Mouse (Mus musculus): Measurements from ENCODE around the gene Fbp2. TPM values are rescaled to one million over a fixed set of nuclear protein-coding genes. Genes with fewer than 3 reads are reported as not detected.
"Not testable (repeated sequence)": the region's sequence is repeated elsewhere in the genome, so short reads cannot be mapped to it uniquely, and the experiment has no call there.

Gene Fbp2
- polyA plus RNA-seq, 1 experiment from 2014 or later, result 0.55 TPM

DNA sequence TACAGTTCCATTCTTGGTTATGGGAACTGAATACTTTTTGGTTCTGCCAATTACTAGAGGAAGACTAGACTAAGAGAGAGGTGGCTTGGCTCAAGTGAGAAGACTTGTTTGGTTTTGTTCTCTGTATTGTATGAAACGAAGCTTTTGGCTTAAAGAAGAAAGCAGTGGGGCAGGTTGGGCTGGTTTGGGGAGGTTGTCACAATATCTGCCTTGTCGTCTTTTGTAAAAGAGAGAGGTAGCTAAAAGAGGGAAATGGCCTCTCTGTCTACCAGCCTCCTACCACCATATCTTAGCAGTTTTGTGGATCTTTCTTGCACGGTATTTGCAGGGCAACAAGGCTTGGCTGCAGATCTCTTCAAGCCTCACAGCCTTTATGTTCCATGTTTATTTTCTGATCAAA, 14.0 kb upstream of the Fbp2 start:
- no peak overlapping the region for H3K4me2 ChIP-seq (ENCODE audit: low read depth, low read length)
- H3K4me1 ChIP-seq (ENCODE audit: control insufficient read depth, insufficient read depth, low read length), result no peaks in the 10 kb centered on the region
- no peaks in the 10 kb centered on the region for H3K36me3 ChIP-seq (ENCODE audit: control insufficient read depth, insufficient read depth, low read length)
- no peak overlapping the region for H3K4me3 ChIP-seq (ENCODE audit: low read depth, low read length)
- no peaks in the 10 kb centered on the region for H3K9me3 ChIP-seq (ENCODE audit: control insufficient read depth, low read length)
- no peak overlapping the region for H3K9ac ChIP-seq (replicated peaks; ENCODE audit: low read depth, low read length)
- WGBS, result 76% methylated on average over 3 of the region's 3 CpGs
- H3K27ac ChIP-seq (ENCODE audit: low read depth, low read length), result no peak overlapping the region
- H3K27me3 ChIP-seq (ENCODE audit: control insufficient read depth, insufficient read depth, low read length), result no peaks in the 10 kb centered on the region
- ATAC-seq (ENCODE audit: low read depth), result no peak

DNA sequence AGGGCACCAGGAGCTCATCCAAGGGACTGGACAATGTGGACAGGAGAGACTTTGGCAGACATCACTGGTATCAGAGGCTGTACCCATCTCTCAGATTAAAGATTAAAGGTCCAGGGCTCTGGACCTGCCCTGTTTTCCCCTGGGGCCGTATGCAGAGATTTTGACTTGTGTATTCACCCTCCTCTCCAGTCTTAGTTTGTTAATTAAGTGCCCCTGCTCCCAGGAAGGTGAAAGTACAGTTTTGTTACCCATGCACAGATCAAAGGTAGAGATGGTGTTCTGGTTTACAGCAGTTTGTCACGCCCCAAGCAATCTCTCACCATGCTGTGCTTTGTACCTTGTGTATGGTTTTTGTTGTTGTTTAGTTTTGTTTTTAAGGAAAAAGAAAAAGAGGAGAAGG, 12.4 kb upstream of the Fbp2 start:
- H3K4me1 ChIP-seq (ENCODE audit: control insufficient read depth, insufficient read depth, low read length), result no peaks in the 10 kb centered on the region
- H3K9me3 ChIP-seq (ENCODE audit: control insufficient read depth, low read length), result no peaks in the 10 kb centered on the region
- no peak overlapping the region for H3K4me3 ChIP-seq (ENCODE audit: low read depth, low read length)
- no peak for ATAC-seq (ENCODE audit: low read depth)
- H3K36me3 ChIP-seq (ENCODE audit: control insufficient read depth, insufficient read depth, low read length), result no peaks in the 10 kb centered on the region
- no peaks in the 10 kb centered on the region for H3K27me3 ChIP-seq (ENCODE audit: control insufficient read depth, insufficient read depth, low read length)
- no peak overlapping the region for H3K27ac ChIP-seq (ENCODE audit: low read depth, low read length)
- no peak overlapping the region for H3K9ac ChIP-seq (replicated peaks; ENCODE audit: low read depth, low read length)
- H3K4me2 ChIP-seq (ENCODE audit: low read depth, low read length), result no peak overlapping the region
- 73% methylated on average over 2 of the region's 2 CpGs for WGBS

DNA sequence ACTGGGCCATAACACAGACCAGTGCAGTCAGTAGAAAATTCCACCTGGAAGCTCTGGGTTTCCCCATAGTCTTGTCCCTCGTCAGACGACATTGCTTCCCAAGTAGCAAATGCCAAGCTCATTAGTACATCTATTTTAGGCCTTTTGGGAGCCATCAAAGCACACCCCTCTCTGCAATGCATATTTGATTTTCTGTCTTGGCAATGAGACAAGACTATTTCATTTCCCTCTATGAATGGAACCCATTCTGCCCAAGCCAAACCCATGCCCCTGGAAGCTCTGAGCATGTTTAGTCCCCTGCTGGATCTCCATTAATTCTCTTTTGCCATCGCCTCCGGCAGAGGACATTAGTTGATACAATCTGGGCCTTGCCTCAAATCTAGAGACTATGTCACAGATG, 8.6 kb upstream of the Fbp2 start:
- WGBS, result 51% methylated on average over 4 of the region's 4 CpGs
- H3K27me3 ChIP-seq (ENCODE audit: control insufficient read depth, insufficient read depth, low read length), result no peaks in the 10 kb centered on the region
- no peaks in the 10 kb centered on the region for H3K9me3 ChIP-seq (ENCODE audit: control insufficient read depth, low read length)

DNA sequence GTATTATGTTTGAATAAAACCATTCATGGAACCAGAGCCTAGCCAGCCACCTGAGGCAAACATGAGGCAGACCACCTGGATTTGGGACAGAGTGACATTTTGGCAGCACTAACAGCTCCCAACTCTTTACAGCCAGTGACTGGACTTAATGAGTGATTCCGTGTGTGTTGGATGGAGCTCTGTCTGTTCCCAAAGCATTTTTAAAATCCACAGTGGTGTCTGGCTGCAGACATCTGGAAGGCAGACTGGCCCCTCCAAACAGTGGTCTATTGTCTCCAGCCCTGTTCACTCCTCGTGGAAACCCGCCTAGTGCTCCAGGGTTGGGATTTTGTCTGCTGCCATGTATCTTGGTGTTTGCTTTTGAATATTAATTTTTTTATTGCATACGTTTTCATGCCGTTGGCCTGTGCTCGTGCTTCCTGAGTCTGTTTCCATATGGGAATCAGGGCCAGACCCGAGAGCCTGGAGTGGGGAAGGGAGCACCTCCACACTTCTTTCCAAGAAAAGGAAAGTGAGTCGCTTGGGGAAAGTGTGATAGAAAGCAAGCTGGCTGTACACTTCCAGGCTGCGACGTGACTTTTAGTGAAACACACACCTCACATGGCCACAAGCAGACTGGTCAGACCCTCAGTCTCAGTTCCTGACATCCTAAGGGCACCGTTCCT, 7.6 kb upstream of the Fbp2 start:
- Histone ChIP-seq H3K9ac (replicated peaks; ENCODE audit: low read depth, low read length) (no peak overlapping the region), H3K4me3 (ENCODE audit: low read depth, low read length) (no peak overlapping the region), H3K9me3 (ENCODE audit: control insufficient read depth, low read length) (no peaks in the 10 kb centered on the region), H3K27me3 (ENCODE audit: control insufficient read depth, insufficient read depth, low read length) (no peaks in the 10 kb centered on the region), H3K36me3 (ENCODE audit: control insufficient read depth, insufficient read depth, low read length) (no peaks in the 10 kb centered on the region), H3K4me1 (ENCODE audit: control insufficient read depth, insufficient read depth, low read length) (no peaks in the 10 kb centered on the region), H3K4me2 (ENCODE audit: low read depth, low read length) (no peak overlapping the region), H3K27ac (ENCODE audit: low read depth, low read length) (no peak overlapping the region)
- WGBS, result 73% methylated on average over 11 of the region's 11 CpGs
- ATAC-seq (ENCODE audit: low read depth), result no peak

More for the DNA sequence above, 8.6 kb upstream of the Fbp2 start:
- Histone ChIP-seq H3K4me3 (ENCODE audit: low read depth, low read length) (no peak overlapping the region), H3K27ac (ENCODE audit: low read depth, low read length) (peak overlapping the region; percentile 22; the same call in 1 of the 2 replicates), H3K4me1 (ENCODE audit: control insufficient read depth, insufficient read depth, low read length) (no peaks in the 10 kb centered on the region), H3K36me3 (ENCODE audit: control insufficient read depth, insufficient read depth, low read length) (no peaks in the 10 kb centered on the region), H3K9ac (replicated peaks; ENCODE audit: low read depth, low read length) (no peak overlapping the region), H3K4me2 (ENCODE audit: low read depth, low read length) (no peak overlapping the region)
- ATAC-seq (ENCODE audit: low read depth), result peak; percentile 63

DNA sequence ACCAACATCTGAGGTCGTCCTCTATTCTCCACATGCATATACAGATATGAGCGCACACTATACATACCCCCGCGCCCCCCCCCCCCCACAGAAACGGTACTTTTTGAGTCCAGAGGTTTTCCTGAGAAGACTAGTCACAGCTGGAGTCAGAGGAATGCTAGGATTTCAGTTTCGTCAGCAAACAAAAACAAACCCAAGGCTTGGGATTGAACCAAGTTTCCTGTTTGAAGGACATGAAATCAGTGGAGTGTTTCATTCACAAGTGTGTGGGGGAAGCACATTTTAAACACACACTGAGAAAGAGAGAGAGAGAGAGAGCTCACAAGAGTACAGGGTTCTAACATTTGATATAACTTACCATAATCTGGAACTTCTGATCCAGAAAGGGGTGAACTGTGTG, 5.5 kb upstream of the Fbp2 start:
- no peak overlapping the region for H3K27ac ChIP-seq (ENCODE audit: low read depth, low read length)
- H3K36me3 ChIP-seq (ENCODE audit: control insufficient read depth, insufficient read depth, low read length), result no peaks in the 10 kb centered on the region
- no peaks in the 10 kb centered on the region for H3K27me3 ChIP-seq (ENCODE audit: control insufficient read depth, insufficient read depth, low read length)
- no peak overlapping the region for H3K4me3 ChIP-seq (ENCODE audit: low read depth, low read length)
- ATAC-seq (ENCODE audit: low read depth), result no peak
- no peak overlapping the region for H3K4me2 ChIP-seq (ENCODE audit: low read depth, low read length)
- 86% methylated on average over 6 of the region's 6 CpGs for WGBS
- no peaks in the 10 kb centered on the region for H3K9me3 ChIP-seq (ENCODE audit: control insufficient read depth, low read length)
- H3K4me1 ChIP-seq (ENCODE audit: control insufficient read depth, insufficient read depth, low read length), result no peaks in the 10 kb centered on the region
- H3K9ac ChIP-seq (replicated peaks; ENCODE audit: low read depth, low read length), result no peak overlapping the region

DNA sequence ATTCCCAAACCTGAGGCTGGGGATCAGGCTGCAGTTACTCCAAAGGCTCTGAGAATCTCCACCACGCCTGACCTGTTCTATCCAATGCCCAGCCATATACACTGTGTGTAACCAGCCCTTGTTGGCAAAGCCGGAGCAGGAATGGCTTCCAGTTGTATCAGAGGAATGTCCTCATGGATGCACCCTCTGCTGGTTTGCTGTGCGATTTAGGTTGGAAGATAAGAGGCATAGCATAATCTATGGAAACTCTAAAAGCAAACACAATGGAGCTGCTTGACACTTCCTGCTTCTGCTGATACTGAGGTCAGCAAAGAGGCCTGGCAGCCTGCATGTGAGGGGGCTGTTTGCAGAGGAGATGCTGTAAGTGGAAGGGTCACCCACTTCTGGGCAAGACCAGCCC, 4.7 kb upstream of the Fbp2 start:
- WGBS, result 93% methylated on average over 3 of the region's 3 CpGs

DNA sequence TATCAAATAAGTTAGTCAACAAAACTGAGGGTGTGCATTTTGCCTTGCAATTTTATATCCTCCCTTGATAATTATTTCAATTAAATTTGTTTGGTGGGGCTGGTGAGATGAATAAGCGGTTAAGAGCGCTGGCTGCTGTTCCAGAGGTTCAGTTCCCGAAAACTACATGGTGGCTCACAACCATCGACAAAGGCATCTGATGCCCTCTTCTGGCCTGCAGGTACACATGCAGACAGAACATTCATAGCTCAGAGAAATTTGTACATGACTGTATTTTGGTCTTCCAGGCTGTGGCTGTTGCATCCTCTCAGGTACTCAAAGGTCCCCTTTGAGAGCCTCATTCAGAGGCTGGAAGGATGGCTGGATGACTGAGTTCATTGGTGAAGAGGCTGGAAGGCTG, 1.8 kb upstream of the Fbp2 start:
- Histone ChIP-seq H3K4me3 (ENCODE audit: low read depth, low read length) (no peak overlapping the region), H3K9ac (replicated peaks; ENCODE audit: low read depth, low read length) (no peak overlapping the region), H3K27me3 (ENCODE audit: control insufficient read depth, insufficient read depth, low read length) (no peaks in the 10 kb centered on the region), H3K4me1 (ENCODE audit: control insufficient read depth, insufficient read depth, low read length) (no peaks in the 10 kb centered on the region), H3K27ac (ENCODE audit: low read depth, low read length) (no peak overlapping the region), H3K4me2 (ENCODE audit: low read depth, low read length) (no peak overlapping the region), H3K9me3 (ENCODE audit: control insufficient read depth, low read length) (no peaks in the 10 kb centered on the region), H3K36me3 (ENCODE audit: control insufficient read depth, insufficient read depth, low read length) (no peaks in the 10 kb centered on the region)
- WGBS, result 95% methylated on average over 4 of the region's 4 CpGs
- no peak for ATAC-seq (ENCODE audit: low read depth)

More for the DNA sequence above, 4.7 kb upstream of the Fbp2 start:
- Histone ChIP-seq H3K4me2 (ENCODE audit: low read depth, low read length) (no peak overlapping the region), H3K4me1 (ENCODE audit: control insufficient read depth, insufficient read depth, low read length) (no peaks in the 10 kb centered on the region), H3K36me3 (ENCODE audit: control insufficient read depth, insufficient read depth, low read length) (no peaks in the 10 kb centered on the region), H3K9me3 (ENCODE audit: control insufficient read depth, low read length) (no peaks in the 10 kb centered on the region), H3K9ac (replicated peaks; ENCODE audit: low read depth, low read length) (no peak overlapping the region), H3K4me3 (ENCODE audit: low read depth, low read length) (no peak overlapping the region), H3K27me3 (ENCODE audit: control insufficient read depth, insufficient read depth, low read length) (no peaks in the 10 kb centered on the region), H3K27ac (ENCODE audit: low read depth, low read length) (no peak overlapping the region)
- ATAC-seq (ENCODE audit: low read depth), result no peak

DNA sequence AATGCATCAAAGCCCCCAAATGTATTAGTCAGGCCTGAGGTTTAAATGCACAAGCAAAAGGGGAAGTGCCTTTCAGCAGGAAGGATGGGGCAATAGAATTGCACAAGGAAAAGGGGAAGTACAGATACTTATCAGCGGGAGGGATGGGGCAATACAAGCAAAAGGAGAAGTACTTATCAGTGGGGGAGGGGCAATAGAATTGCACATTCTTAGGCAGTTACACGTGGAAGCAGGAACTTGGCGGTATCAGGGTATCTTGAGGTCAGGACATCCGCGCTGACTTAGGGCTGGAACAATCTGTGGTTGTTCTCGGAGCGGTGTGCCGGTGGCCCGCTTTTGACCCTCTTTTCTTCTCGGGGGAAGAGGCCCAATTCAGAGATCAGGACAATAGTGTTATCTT, 1.0 kb upstream of the Fbp2 start:
- not testable (repeated sequence) for H3K36me3 ChIP-seq (ENCODE audit: control insufficient read depth, insufficient read depth, low read length); H3K9ac ChIP-seq (replicated peaks; ENCODE audit: low read depth, low read length); H3K27ac ChIP-seq (ENCODE audit: low read depth, low read length); H3K27me3 ChIP-seq (ENCODE audit: control insufficient read depth, insufficient read depth, low read length); H3K4me3 ChIP-seq (ENCODE audit: low read depth, low read length); ATAC-seq (ENCODE audit: low read depth); H3K4me2 ChIP-seq (ENCODE audit: low read depth, low read length); H3K9me3 ChIP-seq (ENCODE audit: control insufficient read depth, low read length); H3K4me1 ChIP-seq (ENCODE audit: control insufficient read depth, insufficient read depth, low read length)
- 87% methylated on average over 10 of the region's 10 CpGs for WGBS

DNA sequence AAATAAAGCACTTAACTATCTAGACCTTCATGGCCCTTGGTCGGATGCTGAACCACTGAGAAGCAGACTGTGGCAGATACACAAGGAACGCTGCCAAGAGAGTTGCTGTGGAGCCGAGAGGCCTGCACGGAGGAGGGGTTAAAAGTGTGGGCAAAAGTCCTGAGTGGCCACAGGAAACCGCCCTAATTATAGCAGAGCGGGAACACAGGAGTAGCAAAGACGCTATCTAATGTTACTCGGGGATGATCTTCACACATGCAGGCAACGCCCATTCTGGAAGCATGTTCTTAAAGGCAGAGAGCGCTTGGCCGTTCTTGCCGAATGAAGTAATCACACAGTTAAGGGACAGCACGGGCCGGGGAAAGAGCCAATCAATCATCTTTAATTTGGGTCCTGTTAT, 1.4 kb downstream of the Fbp2 start:
- H3K9ac ChIP-seq (replicated peaks; ENCODE audit: low read depth, low read length), result no peak overlapping the region
- no peak overlapping the region for H3K4me3 ChIP-seq (ENCODE audit: low read depth, low read length)
- no peaks in the 10 kb centered on the region for H3K4me1 ChIP-seq (ENCODE audit: control insufficient read depth, insufficient read depth, low read length)
- no peak overlapping the region for H3K27ac ChIP-seq (ENCODE audit: low read depth, low read length)
- H3K27me3 ChIP-seq (ENCODE audit: control insufficient read depth, insufficient read depth, low read length), result no peaks in the 10 kb centered on the region
- H3K36me3 ChIP-seq (ENCODE audit: control insufficient read depth, insufficient read depth, low read length), result no peaks in the 10 kb centered on the region
- WGBS, result 87% methylated on average over 14 of the region's 14 CpGs
- H3K9me3 ChIP-seq (ENCODE audit: control insufficient read depth, low read length), result no peaks in the 10 kb centered on the region
- peak; percentile 3; the same call in 1 of the 2 replicates for ATAC-seq (ENCODE audit: low read depth)
- H3K4me2 ChIP-seq (ENCODE audit: low read depth, low read length), result no peak overlapping the region
